Mouse (Mus musculus): ENCODE data around the gene Commd6. TPM values are rescaled to one million over a fixed set of nuclear protein-coding genes. Genes with fewer than 3 reads are reported as not detected.

Gene Commd6
- polyA plus RNA-seq, 1 experiment from 2014 or later = 119 TPM

DNA sequence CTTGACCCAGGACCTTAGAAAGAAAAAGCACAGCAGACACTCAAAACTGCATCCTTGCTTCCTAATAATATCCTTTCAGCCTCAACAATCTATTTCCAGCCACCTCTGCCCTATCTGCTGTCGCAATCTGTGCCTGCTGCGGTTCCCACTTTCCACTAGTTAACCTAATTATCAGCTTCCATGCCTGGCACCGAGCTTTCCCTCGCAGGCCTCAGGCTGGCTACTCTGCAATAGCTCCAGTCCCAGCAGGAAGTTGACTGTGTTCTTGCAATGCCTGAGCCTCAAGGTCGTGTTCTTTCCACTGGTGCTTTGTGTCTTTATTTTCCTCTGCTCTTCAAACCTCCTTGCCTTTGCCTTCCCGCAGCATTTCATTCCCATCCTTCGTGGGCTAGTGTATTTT is 54.4 kb downstream of the Commd6 start:
- no peaks in the 10 kb centered on the region for H3K4me1 ChIP-seq (replicated peaks; ENCODE audit: control insufficient read depth, insufficient read depth, low read length)
- H3K9ac ChIP-seq (ENCODE audit: low read depth, low read length) = no peak overlapping the region
- no peak overlapping the region for H3K4me3 ChIP-seq (ENCODE audit: low read depth, low read length)
- no peak overlapping the region for H3K27ac ChIP-seq (ENCODE audit: low read depth, low read length)
- no peaks in the 10 kb centered on the region for H3K36me3 ChIP-seq (ENCODE audit: control insufficient read depth, insufficient read depth, low read length)
- H3K4me2 ChIP-seq (replicated peaks; ENCODE audit: low read depth, low read length) = no peak overlapping the region
- H3K9me3 ChIP-seq (ENCODE audit: control insufficient read depth, low read length) = no peaks in the 10 kb centered on the region
- DNase-seq (ENCODE audit: low spot score) = no peak
- H3K27me3 ChIP-seq (ENCODE audit: control insufficient read depth, insufficient read depth, low read length) = no peaks in the 10 kb centered on the region
- no peak for ATAC-seq (ENCODE audit: low FRiP score)
- WGBS = 70% methylated on average over 7 of the region's 7 CpGs

Other genes starting within 250 kb of the Commd6 start
- 4.8 and 5.0 TPM in 2 replicates for gene Tbc1d4, start 31.5 kb downstream of the Commd6 start, polyA plus RNA-seq (2014; fragmentation: Nextera tagmentation; extraction: Ambion mirVana)
- 182 and 183 TPM in 2 replicates for gene Uchl3, start 13.3 kb upstream of the Commd6 start, polyA plus RNA-seq (2014; fragmentation: Nextera tagmentation; extraction: Ambion mirVana)
- gene Gm9922, start 89.1 kb upstream of the Commd6 start, polyA plus RNA-seq (2014; fragmentation: Nextera tagmentation; extraction: Ambion mirVana) = 0.67 TPM in 1 of 2 replicates, not detected in the other
- gene Lmo7, start 89.3 kb upstream of the Commd6 start, polyA plus RNA-seq (2014; fragmentation: Nextera tagmentation; extraction: Ambion mirVana) = 1.1 and 3.3 TPM in 2 replicates

Measured in hindbrain, embryonic 11.5 days (tissue).